Mouse (Mus musculus): ENCODE data around the gene Nt5c. TPM values are rescaled to one million over a fixed set of nuclear protein-coding genes. Genes with fewer than 3 reads are reported as not detected.

Gene Nt5c
- polyA plus RNA-seq, 1 experiment from 2014 or later, result 95.0 TPM

- H3K4me3 ChIP-seq, result no peak overlapping the region
- H3K9me3 ChIP-seq, result no peaks in the 10 kb centered on the region
- no peaks in the 10 kb centered on the region for H3K27me3 ChIP-seq (ENCODE audit: insufficient read depth, poor library complexity, severe bottlenecking)
- H3K36me3 ChIP-seq, result peaks cover 13% of the 10 kb centered on the region
- H3K4me1 ChIP-seq, result peaks cover 8% of the 10 kb centered on the region
- 50% methylated on average over 9 of the region's 9 CpGs for WGBS
- no peak for DNase-seq (ENCODE audit: low spot score)
- no peak overlapping the region for H3K27ac ChIP-seq
Observed at GRCm38 (mm10) chr11:115518693-115519092, 27.0 kb upstream of the Nt5c start.

- Histone ChIP-seq H3K9me3 (no peaks in the 10 kb centered on the region), H3K4me1 (peaks cover 25% of the 10 kb centered on the region), H3K27ac (no peak overlapping the region), H3K4me3 (no peak overlapping the region), H3K27me3 (ENCODE audit: insufficient read depth, poor library complexity, severe bottlenecking) (no peaks in the 10 kb centered on the region), H3K36me3 (peaks cover under 1% of the 10 kb centered on the region)
- 83% methylated on average over 5 of the region's 5 CpGs for whole genome bisulfite sequencing
- no peak for DNase-seq (ENCODE audit: low spot score)
Observed at GRCm38 (mm10) chr11:115516942-115517341, 25.3 kb upstream of the Nt5c start.

GRCm38 (mm10) chr11:115515021-115515420 is 23.4 kb upstream of the Nt5c start:
- Histone ChIP-seq H3K9me3 (no peaks in the 10 kb centered on the region), H3K27me3 (ENCODE audit: insufficient read depth, poor library complexity, severe bottlenecking) (no peaks in the 10 kb centered on the region), H3K4me3 (peak overlapping the region; percentile 5; the same call in 1 of the 2 replicates), H3K27ac (peak overlapping the region; percentile 42; the same call in 1 of the 2 replicates), H3K4me1 (peaks cover 40% of the 10 kb centered on the region), H3K36me3 (no peaks in the 10 kb centered on the region; the same call in 1 of the 2 replicates)
- 70% methylated on average over 6 of the region's 6 CpGs for WGBS
- DNase-seq (ENCODE audit: low spot score), result no peak

GRCm38 (mm10) chr11:115514238-115514663 is 22.6 kb upstream of the Nt5c start, which contains the start of gene Jpt1:
Gene Jpt1, minus strand, starts transcription at chr11:115514387.
- H3K27ac ChIP-seq, result peak within 1 kb of the TSS; percentile 95
- no peaks in the 10 kb centered on the region for H3K9me3 ChIP-seq
- peak within 1 kb of the TSS; percentile 98 for H3K4me3 ChIP-seq
- H3K36me3 ChIP-seq, result no peaks in the 10 kb centered on the region; the same call in 1 of the 2 replicates
- peaks cover 44% of the 10 kb centered on the region for H3K4me1 ChIP-seq
- H3K27me3 ChIP-seq (ENCODE audit: insufficient read depth, poor library complexity, severe bottlenecking), result no peaks in the 10 kb centered on the region
- peak; percentile 98 for DNase-seq (ENCODE audit: low spot score)
- 0% methylated on average over 24 of the region's 24 CpGs for WGBS

- Histone ChIP-seq H3K4me3 (peak overlapping the region; percentile 98), H3K36me3 (no peaks in the 10 kb centered on the region; the same call in 1 of the 2 replicates), H3K27ac (peak overlapping the region; percentile 95), H3K4me1 (peaks cover 49% of the 10 kb centered on the region), H3K9me3 (no peaks in the 10 kb centered on the region), H3K27me3 (ENCODE audit: insufficient read depth, poor library complexity, severe bottlenecking) (no peaks in the 10 kb centered on the region)
- DNase-seq (ENCODE audit: low spot score), result peak; percentile 90
- WGBS, result under 1% methylated on average over 57 of the region's 57 CpGs
Observed at GRCm38 (mm10) chr11:115513271-115514237, 21.9 kb upstream of the Nt5c start.

- H3K9me3 ChIP-seq, result no peaks in the 10 kb centered on the region
- no peak for DNase-seq (ENCODE audit: low spot score)
- H3K27ac ChIP-seq, result peak overlapping the region; percentile 95
- peaks cover 59% of the 10 kb centered on the region for H3K4me1 ChIP-seq
- H3K36me3 ChIP-seq, result no peaks in the 10 kb centered on the region; the same call in 1 of the 2 replicates
- 41% methylated on average over 8 of the region's 8 CpGs for WGBS
- no peaks in the 10 kb centered on the region for H3K27me3 ChIP-seq (ENCODE audit: insufficient read depth, poor library complexity, severe bottlenecking)
- H3K4me3 ChIP-seq, result peak overlapping the region; percentile 98
Observed at GRCm38 (mm10) chr11:115512407-115513183, 20.9 kb upstream of the Nt5c start.

- Histone ChIP-seq H3K27me3 (ENCODE audit: insufficient read depth, poor library complexity, severe bottlenecking) (no peaks in the 10 kb centered on the region), H3K9me3 (no peaks in the 10 kb centered on the region), H3K27ac (peak overlapping the region; percentile 75; the same call in 1 of the 2 replicates), H3K4me3 (peak overlapping the region; percentile 98), H3K4me1 (peaks cover 65% of the 10 kb centered on the region), H3K36me3 (peaks cover 4% of the 10 kb centered on the region; the same call in 1 of the 2 replicates)
- no peak for DNase-seq (ENCODE audit: low spot score)
- WGBS, result 68% methylated on average over 3 of the region's 3 CpGs
Observed at GRCm38 (mm10) chr11:115512004-115512403, 20.3 kb upstream of the Nt5c start.

GRCm38 (mm10) chr11:115511121-115511520 is 19.5 kb upstream of the Nt5c start:
- peaks cover 10% of the 10 kb centered on the region; the same call in 1 of the 2 replicates for H3K36me3 ChIP-seq
- H3K9me3 ChIP-seq, result no peaks in the 10 kb centered on the region
- peaks cover 73% of the 10 kb centered on the region for H3K4me1 ChIP-seq
- no peak for DNase-seq (ENCODE audit: low spot score)
- no peak overlapping the region for H3K27ac ChIP-seq
- WGBS, result 63% methylated on average over 2 of the region's 2 CpGs
- no peaks in the 10 kb centered on the region for H3K27me3 ChIP-seq (ENCODE audit: insufficient read depth, poor library complexity, severe bottlenecking)
- H3K4me3 ChIP-seq, result peak overlapping the region; percentile 98

GRCm38 (mm10) chr11:115510507-115510888 is 18.8 kb upstream of the Nt5c start:
- no peak for DNase-seq (ENCODE audit: low spot score)
- Histone ChIP-seq H3K4me3 (peak overlapping the region; percentile 45), H3K9me3 (no peaks in the 10 kb centered on the region), H3K4me1 (peaks cover 77% of the 10 kb centered on the region), H3K27me3 (ENCODE audit: insufficient read depth, poor library complexity, severe bottlenecking) (no peaks in the 10 kb centered on the region), H3K36me3 (peaks cover 10% of the 10 kb centered on the region; the same call in 1 of the 2 replicates), H3K27ac (peak overlapping the region; percentile 77)
- 32% methylated on average over 5 of the region's 5 CpGs for WGBS

GRCm38 (mm10) chr11:115509773-115510506 is 18.3 kb upstream of the Nt5c start:
- H3K9me3 ChIP-seq, result no peaks in the 10 kb centered on the region
- peak overlapping the region; percentile 45 for H3K4me3 ChIP-seq
- WGBS, result 30% methylated on average over 6 of the region's 6 CpGs
- H3K27ac ChIP-seq, result peak overlapping the region; percentile 77
- peak; percentile 82 for DNase-seq (ENCODE audit: low spot score)
- H3K27me3 ChIP-seq (ENCODE audit: insufficient read depth, poor library complexity, severe bottlenecking), result no peaks in the 10 kb centered on the region
- H3K36me3 ChIP-seq, result peaks cover 14% of the 10 kb centered on the region
- H3K4me1 ChIP-seq, result peaks cover 76% of the 10 kb centered on the region

- Histone ChIP-seq H3K27me3 (ENCODE audit: insufficient read depth, poor library complexity, severe bottlenecking) (no peaks in the 10 kb centered on the region), H3K9me3 (no peaks in the 10 kb centered on the region), H3K36me3 (peaks cover 30% of the 10 kb centered on the region), H3K27ac (no peak overlapping the region), H3K4me3 (no peak overlapping the region), H3K4me1 (peaks cover 70% of the 10 kb centered on the region)
- WGBS, result 82% methylated on average over 2 of the region's 2 CpGs
- DNase-seq (ENCODE audit: low spot score), result no peak
Observed at GRCm38 (mm10) chr11:115508061-115508460, 16.4 kb upstream of the Nt5c start.

GRCm38 (mm10) chr11:115506586-115506985 is 14.9 kb upstream of the Nt5c start:
- 41% methylated on average over 3 of the region's 3 CpGs for WGBS
- 0 out of 2 replicates have a peak overlapping the region, but pooled peaks have one; percentile 6 for H3K4me3 ChIP-seq
- no peak for DNase-seq (ENCODE audit: low spot score)
- H3K36me3 ChIP-seq, result peaks cover 43% of the 10 kb centered on the region
- H3K9me3 ChIP-seq, result no peaks in the 10 kb centered on the region
- peak overlapping the region; percentile 56; the same call in 1 of the 2 replicates for H3K27ac ChIP-seq
- no peaks in the 10 kb centered on the region for H3K27me3 ChIP-seq (ENCODE audit: insufficient read depth, poor library complexity, severe bottlenecking)
- H3K4me1 ChIP-seq, result peaks cover 55% of the 10 kb centered on the region

Data from heart, embryonic 10.5 days (tissue).